Mouse (Mus musculus) embryonic fibroblast, embryonic 13.5 days (primary cell): Measurements from ENCODE around the gene Calm5.

Experiments
- CTCF ChIP-seq: IDR thresholded peaks from 2 replicates; pipeline ENCODE4 v1.5.1; 2011; ENCODE audit warnings: mild to moderate bottlenecking, control low read depth, low read length, moderate library complexity, borderline replicate concordance; ENCODE audit not compliant: insufficient read depth
- POLR2A ChIP-seq: IDR thresholded peaks from 2 replicates; pipeline ENCODE4 v1.6.1; 2011; ENCODE audit warnings: low read depth, mild to moderate bottlenecking, control low read depth, low read length, moderate library complexity

GRCm38 (mm10) chr13:3831546-3831945 lies 22.4 kb upstream of the Calm5 start:
- TF ChIP-seq CTCF (no peak), POLR2A (no peak)
